Mouse (Mus musculus) testis, adult 2 months (tissue): ENCODE measurements around the gene Kctd21.

Source experiments
- CTCF ChIP-seq: fragments of 200-500 bp; IDR thresholded peaks from 2 replicates; pipeline ENCODE4 v1.5.1; 2012; ENCODE audit warnings: low read depth, mild to moderate bottlenecking, inconsistent platforms, low read length, moderate library complexity; ENCODE audit not compliant: control insufficient read depth, insufficient read depth, insufficient replicate concordance
- POLR2A ChIP-seq: fragments of 200-500 bp; IDR thresholded peaks from 2 replicates; pipeline ENCODE4 v1.6.1; 2012; ENCODE audit warnings: low read depth, mild to moderate bottlenecking, inconsistent platforms, low read length, moderate library complexity; ENCODE audit not compliant: control insufficient read depth

DNA sequence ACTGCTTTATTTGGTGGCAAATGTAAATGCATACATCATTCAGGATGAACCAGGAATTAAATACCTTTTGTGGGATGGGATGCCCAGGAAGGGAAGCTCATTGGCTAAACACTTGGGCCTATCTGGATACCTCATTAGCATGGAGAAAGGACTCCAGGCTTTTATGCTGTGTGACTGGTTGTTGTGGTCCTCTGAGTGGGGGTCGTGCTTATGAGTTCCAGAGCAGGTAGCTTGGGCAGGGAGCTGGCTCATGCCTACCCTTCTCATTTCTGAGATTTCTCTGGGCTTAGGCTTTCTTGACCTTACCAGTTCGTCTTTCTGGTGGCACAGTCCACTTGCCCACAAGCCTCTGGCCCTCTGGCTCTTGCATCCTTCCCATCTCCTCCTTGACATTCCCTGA, 62.2 kb downstream of the Kctd21 start:
- TF ChIP-seq POLR2A (no peak), CTCF (no peak)
